Mouse (Mus musculus) cerebellum, adult 9-10 months (tissue): ENCODE data around the gene Ube2n.
A peak's percentile ranks its signal among the peaks of the same experiment; 100 is the strongest.

Experiments
- DNase-seq: peaks from one replicate; pipeline ENCODE4 v3.0.0; 2022

Gene Ube2n

DNA sequence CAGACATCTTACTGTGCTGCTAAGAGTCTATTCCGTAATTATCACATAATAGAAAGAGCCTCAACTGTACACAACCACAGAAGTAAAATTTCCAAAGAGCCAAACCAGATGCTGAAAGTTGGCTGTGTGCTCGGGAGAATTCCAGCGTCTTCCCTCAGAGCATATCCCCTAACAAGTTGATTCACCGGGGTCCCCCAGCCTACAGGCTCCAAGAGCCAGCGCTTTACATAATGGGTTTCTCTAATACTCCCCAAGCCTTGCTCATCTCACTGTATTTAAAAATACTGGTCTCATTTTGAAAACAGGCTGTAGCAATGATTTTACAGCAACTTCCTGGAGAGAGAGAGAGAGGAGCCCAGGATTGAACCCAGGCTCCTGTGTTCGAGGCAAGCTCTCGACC is 46.7 kb downstream of the Ube2n start:
- DNase-seq: no peak

GRCm38 (mm10) chr10:95562395-95562794 is 47.5 kb downstream of the Ube2n start:
- no peak for DNase-seq

DNA sequence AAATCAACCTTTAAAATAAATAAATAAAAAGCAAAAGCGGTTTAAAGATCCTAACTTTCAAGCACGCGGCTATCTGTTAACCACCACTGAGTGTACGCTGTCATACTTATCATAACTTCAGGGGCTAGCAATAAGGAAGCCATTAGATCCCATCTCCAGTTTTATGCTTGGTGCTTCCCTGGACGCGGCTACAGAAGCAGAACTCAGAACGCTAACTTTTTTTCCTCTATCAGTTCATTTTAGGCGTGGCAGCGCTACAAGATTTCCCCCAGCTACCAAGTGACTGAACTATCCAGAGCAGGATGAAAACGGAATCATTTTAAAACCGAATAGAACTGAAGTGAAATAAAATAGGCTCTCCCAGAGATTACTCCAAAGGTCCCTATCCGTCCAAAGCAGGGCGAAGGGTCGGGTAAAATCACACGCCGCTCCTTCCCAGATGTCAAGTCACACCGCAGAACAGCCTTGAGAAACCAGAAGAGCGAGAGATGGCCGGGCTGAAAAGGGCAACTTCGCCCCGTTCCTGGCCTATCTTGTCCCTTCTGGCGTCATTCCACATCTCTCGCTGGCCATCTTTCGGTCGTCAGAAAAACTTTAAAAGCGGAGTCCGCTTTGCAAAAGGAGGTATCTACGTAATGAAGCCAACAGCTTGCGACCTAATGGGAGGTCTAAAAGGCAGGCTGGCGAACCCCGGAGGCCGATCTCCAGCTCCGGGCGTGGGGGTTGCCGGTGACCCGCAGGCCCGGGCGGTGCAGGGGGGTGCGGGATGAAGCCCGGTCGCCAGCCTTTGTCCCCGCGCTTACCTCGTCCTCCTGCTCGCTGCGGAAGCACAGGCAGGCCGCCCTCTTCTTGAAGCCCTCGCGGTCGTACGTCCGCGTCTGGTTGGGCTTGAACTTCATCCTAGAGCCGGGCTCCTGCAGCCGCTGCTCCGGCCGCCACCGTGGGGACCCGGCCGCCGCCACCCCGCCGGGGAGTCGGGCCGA is 48.2 kb downstream of the Ube2n start:
- DNase-seq: peak; percentile 63

GRCm38 (mm10) chr10:95563851-95564845 is 49.2 kb downstream of the Ube2n start, which contains the start of gene Nudt4:
Gene Nudt4 (minus strand): TSS chr10:95564146.
- peak; percentile 80 for DNase-seq

- no peak for DNase-seq
These were observed 50.4 kb downstream of the Ube2n start for GRCm38 (mm10) chr10:95565156-95565854.

- no peak for DNase-seq
These were observed 51.8 kb downstream of the Ube2n start for GRCm38 (mm10) chr10:95566786-95567185.

DNA sequence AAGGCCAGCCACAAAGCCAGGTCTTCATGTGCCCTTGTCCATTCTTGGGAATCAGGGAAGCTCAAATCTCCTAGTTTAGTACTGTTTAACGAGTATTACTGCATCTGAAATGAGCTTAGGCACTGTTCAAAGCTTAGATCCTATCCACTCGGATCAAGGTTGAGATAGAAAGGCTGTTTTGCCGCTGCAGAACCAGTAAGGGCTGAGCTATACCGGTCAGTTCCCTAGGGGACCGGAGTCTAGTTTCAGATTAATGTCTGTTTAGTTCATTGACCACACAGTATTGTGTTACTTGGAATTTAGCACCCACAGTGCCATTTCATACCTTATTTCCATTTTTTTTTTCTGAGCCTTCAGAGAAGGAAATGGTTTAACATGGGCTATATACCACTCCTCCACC is 52.6 kb downstream of the Ube2n start:
- no peak for DNase-seq

DNA sequence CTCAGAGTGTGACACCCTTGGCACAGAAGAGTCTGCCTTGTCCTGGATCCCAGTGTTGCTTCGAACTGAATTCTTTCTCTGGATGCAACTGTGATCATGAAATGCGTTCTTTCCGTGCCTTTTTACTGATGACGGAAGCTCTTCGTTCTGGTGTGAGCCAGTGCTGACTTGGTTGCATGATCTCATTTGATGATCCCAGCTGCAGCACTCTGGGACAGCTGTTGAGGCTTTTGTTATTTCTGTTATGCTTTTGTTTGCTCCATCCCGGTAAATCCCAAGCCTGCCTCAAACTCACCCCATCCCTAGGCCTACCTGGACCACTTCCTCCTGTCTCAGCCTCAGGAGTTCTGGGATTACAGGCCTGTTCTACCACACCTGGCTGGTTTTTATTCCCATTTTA is 53.1 kb downstream of the Ube2n start:
- no peak for DNase-seq

GRCm38 (mm10) chr10:95569441-95569840 is 54.5 kb downstream of the Ube2n start:
- no peak for DNase-seq

DNA sequence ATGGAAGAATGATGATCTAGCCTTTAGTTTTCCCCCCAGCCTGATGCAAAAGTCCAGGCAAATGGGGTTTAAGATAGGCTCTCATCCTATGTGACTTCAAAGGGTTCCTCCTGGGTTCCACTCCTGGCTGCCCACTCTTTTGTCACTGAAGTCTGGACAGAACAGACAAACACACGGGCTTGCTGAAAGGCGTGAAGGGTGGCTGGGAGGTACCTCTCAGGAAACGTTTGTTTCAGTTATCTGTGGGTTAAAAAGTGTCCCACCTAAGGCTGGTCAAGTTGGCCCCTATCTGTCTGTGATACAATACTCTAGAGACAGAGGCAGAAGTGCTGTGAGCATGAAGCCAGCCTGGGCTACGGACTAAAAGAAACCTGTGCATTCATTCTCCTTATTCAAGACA is 60.0 kb downstream of the Ube2n start:
- DNase-seq: no peak

- DNase-seq: no peak
These were observed 61.0 kb downstream of the Ube2n start for GRCm38 (mm10) chr10:95575839-95576380.

- no peak for DNase-seq
These were observed 62.1 kb downstream of the Ube2n start for GRCm38 (mm10) chr10:95576876-95577566.

- no peak for DNase-seq
These were observed 62.6 kb downstream of the Ube2n start for GRCm38 (mm10) chr10:95577567-95577950.

- no peak for DNase-seq
These were observed 70.6 kb downstream of the Ube2n start for GRCm38 (mm10) chr10:95585554-95585953.

DNA sequence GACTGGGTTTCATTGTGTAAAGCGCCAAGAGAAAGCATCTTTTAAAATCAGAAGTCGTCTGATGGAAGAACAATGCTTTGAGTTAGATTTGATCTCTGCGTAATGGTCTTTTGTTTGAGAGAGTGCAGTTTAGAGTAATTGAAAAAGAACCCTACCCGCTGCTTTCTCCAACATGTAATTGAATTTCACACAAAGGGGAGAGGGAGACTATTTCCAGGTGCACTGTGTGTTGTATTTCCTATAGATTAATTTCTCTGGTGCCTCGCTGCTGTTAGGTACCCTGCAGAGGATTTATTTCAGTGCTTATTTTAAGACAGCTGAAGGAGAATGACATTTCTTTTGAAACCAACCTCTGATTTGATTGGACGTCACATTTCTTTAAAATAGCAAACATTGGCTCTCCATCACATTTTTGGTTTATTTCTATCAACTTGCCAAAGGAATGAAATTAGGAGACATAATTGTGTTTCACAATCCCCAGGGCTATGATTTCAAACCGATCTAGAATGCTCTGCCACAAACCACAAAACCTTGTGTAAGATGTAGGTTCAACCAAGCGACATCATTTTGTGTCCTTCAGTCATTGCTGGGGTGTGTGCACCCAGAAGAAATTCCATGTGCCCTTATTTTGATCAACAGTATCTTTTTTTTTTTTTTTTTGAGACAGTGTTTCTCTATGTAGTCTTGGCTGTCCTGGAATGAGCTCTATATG is 72.7 kb downstream of the Ube2n start:
- DNase-seq: no peak

DNA sequence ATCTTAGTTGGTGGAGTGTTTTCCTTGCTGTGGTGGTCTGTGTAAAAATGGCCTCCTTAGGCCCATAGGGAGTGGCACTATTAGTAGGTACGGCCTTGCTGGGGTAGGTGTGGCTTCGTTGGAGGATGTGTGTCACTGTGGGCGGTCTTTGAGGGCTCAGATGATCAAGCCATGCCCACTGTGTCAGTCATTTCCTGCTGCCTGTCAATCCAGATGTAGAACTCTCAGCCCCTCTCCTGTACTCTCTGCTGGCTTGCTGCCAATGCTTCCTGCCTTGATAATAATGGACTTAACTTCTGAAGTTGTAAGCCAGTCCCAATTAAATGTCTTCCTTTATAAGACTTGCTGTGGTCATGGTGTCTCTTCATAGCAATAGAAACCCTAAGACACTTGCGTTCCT is 74.3 kb downstream of the Ube2n start:
- DNase-seq: no peak

GRCm38 (mm10) chr10:95590196-95590595 is 75.3 kb downstream of the Ube2n start:
- DNase-seq: no peak

GRCm38 (mm10) chr10:95591257-95591656 is 76.3 kb downstream of the Ube2n start:
- no peak for DNase-seq

- no peak for DNase-seq
These were observed 79.5 kb downstream of the Ube2n start for GRCm38 (mm10) chr10:95594414-95594813.
